Mouse (Mus musculus) G1E (cell line): ENCODE results near the gene Camta1.

Source experiments
- CTCF ChIP-seq: IDR thresholded peaks from 2 replicates; pipeline ENCODE4 v1.5.1; 2012; ENCODE audit warnings: low read depth, low read length, inconsistent platforms, mixed read lengths
- GATA1 ChIP-seq: IDR thresholded peaks from 2 replicates; pipeline ENCODE4 v1.6.1; 2012; ENCODE audit warnings: borderline replicate concordance, low read length, inconsistent platforms, mixed read lengths
- GATA2 ChIP-seq: IDR thresholded peaks from 2 replicates; pipeline ENCODE4 v1.6.1; 2012; ENCODE audit warnings: low read depth, low read length, inconsistent platforms, borderline replicate concordance
- POLR2AphosphoS5 ChIP-seq: IDR thresholded peaks from 2 replicates; pipeline ENCODE4 v1.6.1; 2012; ENCODE audit warnings: low read depth, low read length, inconsistent platforms; ENCODE audit not compliant: insufficient replicate concordance

DNA sequence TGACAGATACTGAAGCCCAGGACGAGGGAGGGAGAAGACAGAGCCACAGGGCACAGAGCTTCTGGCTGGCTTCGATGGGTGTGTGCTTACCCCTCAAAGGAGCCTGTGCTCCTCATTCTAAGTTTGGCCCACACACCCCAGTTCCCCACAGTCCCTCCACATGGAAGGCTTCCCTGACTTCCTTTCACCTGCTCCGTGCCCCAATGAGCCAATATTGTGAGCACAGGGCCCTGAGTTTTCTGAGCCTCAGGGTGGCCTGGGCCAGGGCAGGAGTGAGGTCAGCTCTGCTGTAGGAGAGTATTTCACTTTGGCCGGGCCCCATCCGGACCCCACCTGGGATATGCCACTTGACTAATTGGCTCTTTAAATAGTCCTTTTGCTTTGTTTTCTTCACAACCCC is 724.0 kb downstream of the Camta1 start:
- TF ChIP-seq GATA2, result no peak
- no peak for TF ChIP-seq POLR2AphosphoS5
- TF ChIP-seq CTCF, result no peak
- no peak for TF ChIP-seq GATA1
